Mouse (Mus musculus) testis, adult 2 months (tissue): ENCODE results near the gene Cep131.

Source experiments
- CTCF ChIP-seq: fragments of 200-500 bp; IDR thresholded peaks from 2 replicates; pipeline ENCODE4 v1.5.1; 2012; ENCODE audit warnings: low read depth, mild to moderate bottlenecking, inconsistent platforms, low read length, moderate library complexity; ENCODE audit not compliant: control insufficient read depth, insufficient read depth, insufficient replicate concordance
- POLR2A ChIP-seq: fragments of 200-500 bp; IDR thresholded peaks from 2 replicates; pipeline ENCODE4 v1.6.1; 2012; ENCODE audit warnings: low read depth, mild to moderate bottlenecking, inconsistent platforms, low read length, moderate library complexity; ENCODE audit not compliant: control insufficient read depth

DNA sequence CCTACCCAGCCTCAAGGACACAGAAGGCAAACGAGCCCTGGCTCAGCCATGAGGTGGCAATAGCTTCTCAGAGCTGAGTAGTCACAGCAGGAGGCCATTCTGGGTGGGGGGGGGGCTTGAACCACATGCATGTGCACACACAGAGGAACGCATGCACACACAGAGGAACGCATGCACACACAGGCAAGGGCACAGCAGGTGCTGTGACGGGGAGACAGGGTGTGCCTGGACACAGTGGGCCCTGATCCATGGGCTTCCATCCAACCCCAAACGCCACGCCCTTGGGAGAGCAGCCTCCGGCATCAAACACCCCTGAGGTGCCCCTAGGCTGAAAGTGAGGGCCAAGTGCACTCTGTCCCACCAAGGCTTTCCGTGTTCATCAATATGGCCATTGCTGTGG lies 49.6 kb upstream of the Cep131 start:
- no peak for TF ChIP-seq POLR2A
- TF ChIP-seq CTCF = no peak
